Mouse (Mus musculus) CH12.LX (cell line): ENCODE results near the gene Kalrn. TPM values are rescaled to one million over a fixed set of nuclear protein-coding genes. Genes with fewer than 3 reads are reported as not detected.

Experiments
- DNase-seq: peaks from one replicate; pipeline ENCODE4 v3.0.0-alpha.2; 2013; ENCODE audit errors: extremely low read depth
- H3K27ac ChIP-seq: 2 replicates; pipeline ENCODE4 v1.5.1; 2012; ENCODE audit warnings: low read depth, mild to moderate bottlenecking, control low read depth, moderate library complexity; ENCODE audit not compliant: insufficient read depth
- H3K27me3 ChIP-seq: replicated peaks from 2 replicates; pipeline ENCODE3; 2012; ENCODE audit warnings: inconsistent platforms
- H3K36me3 ChIP-seq, 2 experiments: replicated peaks in 1 of 2; 2 replicates each; pipeline versions ENCODE3 to v1.6.1; 2012; ENCODE audit warnings: inconsistent platforms in 1 of 2, low read length in 1 of 2, mild to moderate bottlenecking in 1 of 2, mixed read lengths in 1 of 2, moderate library complexity in 1 of 2; ENCODE audit not compliant: control insufficient read depth in 1 of 2, insufficient read depth in 1 of 2
- H3K4me1 ChIP-seq, 2 experiments: 2 replicates each; pipeline ENCODE4 v1.6.1; 2012; ENCODE audit warnings: inconsistent platforms in 1 of 2, moderate library complexity in 1 of 2; ENCODE audit not compliant: insufficient read depth in 2 of 2, control insufficient read depth in 1 of 2
- H3K4me2 ChIP-seq: 2 replicates; pipeline ENCODE4 v1.6.1; 2012; ENCODE audit warnings: low read depth, mild to moderate bottlenecking, control low read depth; ENCODE audit not compliant: poor library complexity, insufficient read depth, severe bottlenecking
- H3K4me3 ChIP-seq, 3 experiments: fragments of 150-350 bp in 1 of 3; sonication (generic) in 1 of 3; replicated peaks in 1 of 3; 2 replicates each; pipeline versions ENCODE3 to v1.5.1; 2011 to 2012; ENCODE audit warnings: low read depth in 2 of 3, low read length in 2 of 3, mild to moderate bottlenecking in 2 of 3, moderate library complexity in 2 of 3, control low read depth in 1 of 3, improper control_type of control experiment in 1 of 3, inconsistent platforms in 1 of 3, mixed read lengths in 1 of 3; ENCODE audit not compliant: poor library complexity in 1 of 3
- H3K79me2 ChIP-seq: replicated peaks from 2 replicates; pipeline ENCODE4 v1.6.1; 2012; ENCODE audit warnings: mild to moderate bottlenecking, moderate library complexity; ENCODE audit not compliant: control insufficient read depth, poor library complexity, insufficient read depth, severe bottlenecking; ENCODE audit errors: extremely low read depth
- H3K9ac ChIP-seq: 2 replicates; pipeline ENCODE4 v1.6.1; 2012; ENCODE audit warnings: low read depth, mild to moderate bottlenecking, control low read depth, moderate library complexity; ENCODE audit not compliant: insufficient read depth
- H3K9me3 ChIP-seq: replicated peaks from 2 replicates; pipeline ENCODE3; 2012; ENCODE audit warnings: low read length, inconsistent platforms, mixed read lengths
- BHLHE40 ChIP-seq: IDR thresholded peaks from 2 replicates; pipeline ENCODE4 v1.6.1; 2011; ENCODE audit warnings: mild to moderate bottlenecking, low read depth, low read length, improper control_type of control experiment
- CHD1 ChIP-seq: IDR thresholded peaks from 2 replicates; pipeline ENCODE4 v1.6.1; 2012; ENCODE audit warnings: low read depth, low read length, improper control_type of control experiment, inconsistent platforms
- CHD2 ChIP-seq: IDR thresholded peaks from 2 replicates; pipeline ENCODE4 v1.6.1; 2011; ENCODE audit warnings: low read length, improper control_type of control experiment
- CTCF ChIP-seq, 2 experiments: IDR thresholded peaks in 1 of 2; conservative IDR thresholded peaks in 1 of 2; 2 replicates each; pipeline ENCODE4 v1.5.1; 2011 to 2012; ENCODE audit warnings: low read depth in 2 of 2, low read length in 2 of 2, improper control_type of control experiment in 1 of 2, inconsistent platforms in 1 of 2, mild to moderate bottlenecking in 1 of 2, moderate library complexity in 1 of 2
- ELF1 ChIP-seq: IDR thresholded peaks from 2 replicates; pipeline ENCODE4 v1.6.1; 2014; ENCODE audit warnings: low read depth, mild to moderate bottlenecking, inconsistent platforms, low read length, improper control_type of control experiment
- GABPA ChIP-seq: IDR thresholded peaks from 2 replicates; pipeline ENCODE4 v1.6.1; 2012; ENCODE audit warnings: low read depth, low read length, improper control_type of control experiment, inconsistent platforms; ENCODE audit not compliant: insufficient replicate concordance
- IRF4 ChIP-seq: IDR thresholded peaks from 2 replicates; pipeline ENCODE4 v1.6.1; 2014; ENCODE audit warnings: low read depth, mild to moderate bottlenecking, inconsistent platforms, low read length, improper control_type of control experiment
- JUN ChIP-seq: IDR thresholded peaks from 2 replicates; pipeline ENCODE4 v1.6.1; 2011; ENCODE audit warnings: low read depth, mild to moderate bottlenecking, low read length, improper control_type of control experiment, moderate library complexity; ENCODE audit not compliant: insufficient read depth
- MAFK ChIP-seq: IDR thresholded peaks from 2 replicates; pipeline ENCODE4 v1.6.1; 2011; ENCODE audit warnings: low read length, improper control_type of control experiment; ENCODE audit not compliant: insufficient replicate concordance
- MXI1 ChIP-seq: IDR thresholded peaks from 2 replicates; pipeline ENCODE4 v1.6.1; 2011; ENCODE audit warnings: mild to moderate bottlenecking, low read depth, low read length, improper control_type of control experiment
- NELFE ChIP-seq: IDR thresholded peaks from 2 replicates; pipeline ENCODE4 v1.6.1; 2011; ENCODE audit warnings: low read depth, low read length, improper control_type of control experiment
- NRF1 ChIP-seq: IDR thresholded peaks from 2 replicates; pipeline ENCODE4 v1.6.1; 2014; ENCODE audit warnings: low read depth, mild to moderate bottlenecking, inconsistent platforms, low read length, improper control_type of control experiment, moderate library complexity
- PAX5 ChIP-seq: IDR thresholded peaks from 2 replicates; pipeline ENCODE4 v1.6.1; 2012; ENCODE audit warnings: low read length, inconsistent platforms, mixed read lengths
- RCOR1 ChIP-seq: conservative IDR thresholded peaks from 2 replicates; pipeline ENCODE4 v1.6.1; 2012; ENCODE audit warnings: low read depth, mild to moderate bottlenecking, inconsistent platforms, low read length, improper control_type of control experiment
- SIN3A ChIP-seq: IDR thresholded peaks from 2 replicates; pipeline ENCODE4 v1.6.1; 2012; ENCODE audit warnings: low read length, improper control_type of control experiment, inconsistent platforms
- TBP ChIP-seq: conservative IDR thresholded peaks from 2 replicates; pipeline ENCODE4 v1.6.1; 2011; ENCODE audit warnings: low read depth, low read length, improper control_type of control experiment
- USF2 ChIP-seq: conservative IDR thresholded peaks from 2 replicates; pipeline ENCODE4 v1.6.1; 2011; ENCODE audit warnings: low read depth, low read length, improper control_type of control experiment
- ZC3H11A ChIP-seq: IDR thresholded peaks from 2 replicates; pipeline ENCODE4 v1.6.1; 2012; ENCODE audit warnings: low read depth, mild to moderate bottlenecking, inconsistent platforms, low read length, improper control_type of control experiment
- ZNF384 ChIP-seq: IDR thresholded peaks from 2 replicates; pipeline ENCODE4 v1.6.1; 2012; ENCODE audit warnings: low read depth, low read length, improper control_type of control experiment, inconsistent platforms
- dilution Hi-C: fragments of 300-500 bp; cut with MboI; formaldehyde crosslinking; loops from 2 replicates; pipeline ENCODE4 v1.14.3; 2020; ENCODE audit warnings: low sequenced_read_pairs; ENCODE audit not compliant: extremely low pct_unique_long_range_greater_than_20kb, extremely low pct_ligation_motif_present
- in situ Hi-C: fragments of 300-500 bp; cut with MboI; formaldehyde crosslinking; loops from 3 replicates; pipeline ENCODE4 v1.14.3; 2019; ENCODE audit warnings: low sequenced_read_pairs, low pct_ligation_motif_present, low pct_unique_long_range_greater_than_20kb, mixed read lengths
- polyA plus RNA-seq: library from polyadenylated mRNA; unstranded; fragments of >175 nt; gene quantifications from 2 replicates; pipeline ENCODE4 v1.2.1, GENCODE M21; 2012; ENCODE audit warnings: low read depth; ENCODE audit not compliant: insufficient read length
- total RNA-seq, 2 experiments: library from RNA; depleted of rRNA; stranded (reverse); fragments of 300-350 nt in 1 of 2; fragments of >200 nt in 1 of 2; gene quantifications; 2 replicates each; pipeline ENCODE4 v1.2.3; 2012 to 2014

Kalrn gene
- total and polyA plus RNA-seq, 3 experiments: 0.08 to 0.09 TPM; not detected in 1

GRCm38 (mm10) chr16:34417966-34418365, 155.4 kb downstream of the Kalrn start:
- Histone ChIP-seq H3K79me2 (no peaks in the 10 kb centered on the region), H3K27ac (no peak overlapping the region), H3K4me1 (no peaks in the 10 kb centered on the region), H3K36me3 (no peaks in the 10 kb centered on the region), H3K9ac (no peak overlapping the region), H3K4me3 (no peak overlapping the region), H3K4me2 (no peak overlapping the region), H3K9me3 (peaks cover 5% of the 10 kb centered on the region), H3K27me3 (peaks cover 93% of the 10 kb centered on the region)
- no peak for TF ChIP-seq TBP
- DNase-seq: no peak
- dilution Hi-C loops: no loop called here
- in situ Hi-C loops: no loop called here

GRCm38 (mm10) chr16:34417383-34417782, 155.9 kb downstream of the Kalrn start:
- Histone ChIP-seq H3K4me2 (no peak overlapping the region), H3K9ac (no peak overlapping the region), H3K79me2 (no peaks in the 10 kb centered on the region), H3K4me3 (no peak overlapping the region), H3K36me3 (no peaks in the 10 kb centered on the region), H3K27me3 (peaks cover 95% of the 10 kb centered on the region), H3K4me1 (no peaks in the 10 kb centered on the region), H3K27ac (no peak overlapping the region), H3K9me3 (peaks cover 5% of the 10 kb centered on the region)
- TF ChIP-seq ZC3H11A (no peak), GABPA (no peak), CHD1 (no peak), BHLHE40 (no peak), SIN3A (no peak), NELFE (no peak), MXI1 (no peak), USF2 (no peak), MAFK (no peak), JUN (no peak), IRF4 (no peak), NRF1 (no peak), CTCF (conservative IDR thresholded peaks at IDR 0.05 in 1 of 2, IDR thresholded peaks at IDR 0.05 in 1 of 2; ENCODE audit: low read depth in 2 of 2, low read length in 2 of 2) (no peak), RCOR1 (no peak), ZNF384 (no peak), CHD2 (no peak), PAX5 (no peak), ELF1 (no peak)
- DNase-seq: no peak
- dilution Hi-C loops (no loop called here), in situ Hi-C loops (no loop called here)
